Mouse (Mus musculus) G1E (cell line): ENCODE results near the gene Cox5b. TPM values are rescaled to one million over a fixed set of nuclear protein-coding genes. Genes with fewer than 3 reads are reported as not detected.

Experiments
- ATAC-seq: 2 replicates; pipeline ENCODE4 v1.8.0; 2016; ENCODE audit warnings: mild to moderate bottlenecking; ENCODE audit not compliant: insufficient number of reproducible peaks, poor library complexity, low FRiP score, severe bottlenecking; ENCODE audit errors: extremely low read depth
- DNase-seq: peaks from one replicate; pipeline ENCODE4 v3.0.0; 2012; ENCODE audit warnings: low spot score
- H3K27me3 ChIP-seq: 2 replicates; pipeline ENCODE4 v1.6.1; 2012; ENCODE audit warnings: mild to moderate bottlenecking, low read length, inconsistent platforms; ENCODE audit not compliant: insufficient read depth
- H3K36me3 ChIP-seq: replicated peaks from 2 replicates; pipeline ENCODE3; 2012; ENCODE audit warnings: mild to moderate bottlenecking, inconsistent platforms
- H3K4me1 ChIP-seq: 2 replicates; pipeline ENCODE4 v1.6.1; 2012; ENCODE audit warnings: low read depth, low read length, inconsistent platforms, mixed read lengths; ENCODE audit not compliant: insufficient read depth
- H3K4me3 ChIP-seq: 2 replicates; pipeline ENCODE4 v1.5.1; 2012; ENCODE audit warnings: low read depth, mild to moderate bottlenecking, inconsistent platforms, low read length, moderate library complexity, mixed read lengths
- H3K9me3 ChIP-seq: replicated peaks from 2 replicates; pipeline ENCODE4 v1.6.1; 2012; ENCODE audit warnings: inconsistent platforms
- CTCF ChIP-seq: IDR thresholded peaks from 2 replicates; pipeline ENCODE4 v1.5.1; 2012; ENCODE audit warnings: low read depth, low read length, inconsistent platforms, mixed read lengths
- GATA1 ChIP-seq: IDR thresholded peaks from 2 replicates; pipeline ENCODE4 v1.6.1; 2012; ENCODE audit warnings: borderline replicate concordance, low read length, inconsistent platforms, mixed read lengths
- GATA2 ChIP-seq: IDR thresholded peaks from 2 replicates; pipeline ENCODE4 v1.6.1; 2012; ENCODE audit warnings: low read depth, low read length, inconsistent platforms, borderline replicate concordance
- POLR2AphosphoS5 ChIP-seq: IDR thresholded peaks from 2 replicates; pipeline ENCODE4 v1.6.1; 2012; ENCODE audit warnings: low read depth, low read length, inconsistent platforms; ENCODE audit not compliant: insufficient replicate concordance
- TAL1 ChIP-seq: conservative IDR thresholded peaks from 2 replicates; pipeline ENCODE4 v1.6.1; 2012; ENCODE audit warnings: low read depth, low read length, inconsistent platforms, mixed read lengths
- polyA plus RNA-seq: library from polyadenylated mRNA; stranded (reverse); fragments of >175 nt; gene quantifications from 2 replicates; pipeline ENCODE4 v1.2.3, GENCODE M21; 2012
- total RNA-seq, 2 experiments: library from RNA; stranded (forward) in 1 of 2; stranded (reverse) in 1 of 2; fragments of 200-1000 nt in 1 of 2; fragments of >200 nt in 1 of 2; fragmentation: Nextera tagmentation in 1 of 2; gene quantifications; 2 replicates each; pipeline ENCODE4 v1.2.3; 2014 to 2017

Cox5b gene
- total and polyA plus RNA-seq, 3 experiments, result 316 to 1,994 (median 516) TPM

GRCm38 (mm10) chr1:36670256-36670655, 21.0 kb upstream of the Cox5b start:
- Histone ChIP-seq H3K36me3 (no peaks in the 10 kb centered on the region), H3K4me3 (no peak overlapping the region), H3K4me1 (peaks cover 3% of the 10 kb centered on the region; the same call in 1 of the 2 replicates), H3K27me3 (peaks cover 42% of the 10 kb centered on the region), H3K9me3 (no peaks in the 10 kb centered on the region)
- no peak for ATAC-seq
- TF ChIP-seq GATA2, result no peak
- no peak for TF ChIP-seq CTCF
- TF ChIP-seq GATA1, result no peak
- no peak for TF ChIP-seq TAL1
- TF ChIP-seq POLR2AphosphoS5, result no peak
- no peak for DNase-seq

DNA sequence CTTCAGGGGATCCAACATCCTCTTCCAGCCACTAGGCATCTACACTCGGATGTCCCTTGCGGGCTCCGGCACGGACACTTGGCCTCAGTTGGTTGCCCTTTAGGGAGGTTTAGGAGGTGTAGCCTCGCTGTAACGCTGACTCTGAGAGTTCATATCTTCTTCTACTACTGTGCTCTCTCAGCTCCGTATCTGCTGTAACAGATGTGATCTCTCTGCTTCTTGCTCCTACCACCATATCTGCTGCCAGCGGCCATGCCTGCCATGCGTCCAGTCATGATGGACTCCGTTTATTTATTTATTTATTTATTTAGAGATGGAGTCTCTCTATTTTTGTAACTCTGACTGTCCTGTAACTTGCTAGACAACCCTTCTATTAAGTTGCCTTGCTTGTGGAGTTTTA, 20.0 kb upstream of the Cox5b start:
- no peak overlapping the region for H3K4me3 ChIP-seq
- no peak for ATAC-seq

GRCm38 (mm10) chr1:36672648-36673350, 18.4 kb upstream of the Cox5b start:
- no peak for DNase-seq

More for the DNA sequence above, 20.0 kb upstream of the Cox5b start:
- H3K36me3 ChIP-seq, result no peaks in the 10 kb centered on the region
- H3K4me1 ChIP-seq, result no peaks in the 10 kb centered on the region
- no peaks in the 10 kb centered on the region for H3K9me3 ChIP-seq
- no peak for DNase-seq
- H3K27me3 ChIP-seq, result peaks cover 46% of the 10 kb centered on the region
- TF ChIP-seq POLR2AphosphoS5, result no peak
- TF ChIP-seq CTCF, result no peak
- TF ChIP-seq TAL1, result no peak
- TF ChIP-seq GATA2, result no peak
- no peak for TF ChIP-seq GATA1

DNA sequence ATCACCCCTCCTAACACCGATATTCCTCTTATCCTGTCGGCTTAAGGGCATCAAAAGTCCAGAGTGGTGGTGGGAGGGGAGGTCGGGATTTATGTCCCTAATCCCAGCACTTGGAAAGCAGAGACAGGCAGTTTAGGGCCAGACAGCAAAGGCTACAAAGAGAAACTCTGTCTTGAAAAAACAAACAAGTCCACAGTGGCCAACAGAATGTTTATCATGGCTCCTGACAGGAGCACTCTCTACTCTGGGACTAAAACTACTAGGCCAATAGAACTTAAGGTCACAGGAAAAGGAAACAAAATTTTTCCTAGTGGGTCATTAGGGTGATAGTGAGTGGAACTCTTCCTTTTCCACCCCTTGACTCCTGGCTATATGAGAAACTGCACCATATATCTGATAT, 16.3 kb upstream of the Cox5b start:
- no peak for DNase-seq
- H3K9me3 ChIP-seq, result no peaks in the 10 kb centered on the region
- ATAC-seq, result no peak
- no peak for TF ChIP-seq GATA1
- no peak for TF ChIP-seq CTCF
- TF ChIP-seq GATA2, result no peak
- TF ChIP-seq TAL1, result no peak
- TF ChIP-seq POLR2AphosphoS5, result no peak
- H3K4me1 ChIP-seq, result no peaks in the 10 kb centered on the region
- no peak overlapping the region for H3K4me3 ChIP-seq
- H3K27me3 ChIP-seq, result peaks cover 50% of the 10 kb centered on the region
- H3K36me3 ChIP-seq, result no peaks in the 10 kb centered on the region

More at GRCm38 (mm10) chr1:36672648-36673350, 18.4 kb upstream of the Cox5b start:
- TF ChIP-seq GATA1 (no peak), GATA2 (no peak), CTCF (no peak), TAL1 (no peak), POLR2AphosphoS5 (no peak)
- no peaks in the 10 kb centered on the region for H3K4me1 ChIP-seq
- no peak overlapping the region for H3K4me3 ChIP-seq
- H3K9me3 ChIP-seq, result no peaks in the 10 kb centered on the region
- H3K27me3 ChIP-seq, result peaks cover 50% of the 10 kb centered on the region
- no peaks in the 10 kb centered on the region for H3K36me3 ChIP-seq
- ATAC-seq, result no peak

DNA sequence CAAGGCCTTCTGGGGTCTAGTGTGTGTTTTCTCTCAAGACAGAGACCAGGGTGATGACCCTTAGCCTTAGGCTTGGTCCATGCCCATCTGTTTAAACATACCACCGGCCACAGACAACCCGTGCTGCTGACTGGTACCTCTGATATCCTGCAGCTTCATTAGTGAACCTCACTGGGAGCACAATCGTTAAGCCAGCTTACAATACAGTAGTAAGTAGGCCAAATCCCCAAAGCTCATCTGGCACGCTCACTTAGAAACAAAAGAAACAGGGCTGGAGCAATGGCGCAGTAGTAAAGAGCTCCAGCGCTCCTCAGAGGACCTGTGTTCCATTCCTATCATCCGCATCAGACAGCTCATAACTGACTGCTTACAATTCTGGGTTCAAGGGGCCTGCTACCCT, 10.4 kb upstream of the Cox5b start:
- Histone ChIP-seq H3K4me1 (no peaks in the 10 kb centered on the region), H3K27me3 (peaks cover 38% of the 10 kb centered on the region), H3K36me3 (no peaks in the 10 kb centered on the region), H3K9me3 (no peaks in the 10 kb centered on the region), H3K4me3 (no peak overlapping the region)
- DNase-seq (no peak), ATAC-seq (no peak)
- no peak for TF ChIP-seq GATA2

DNA sequence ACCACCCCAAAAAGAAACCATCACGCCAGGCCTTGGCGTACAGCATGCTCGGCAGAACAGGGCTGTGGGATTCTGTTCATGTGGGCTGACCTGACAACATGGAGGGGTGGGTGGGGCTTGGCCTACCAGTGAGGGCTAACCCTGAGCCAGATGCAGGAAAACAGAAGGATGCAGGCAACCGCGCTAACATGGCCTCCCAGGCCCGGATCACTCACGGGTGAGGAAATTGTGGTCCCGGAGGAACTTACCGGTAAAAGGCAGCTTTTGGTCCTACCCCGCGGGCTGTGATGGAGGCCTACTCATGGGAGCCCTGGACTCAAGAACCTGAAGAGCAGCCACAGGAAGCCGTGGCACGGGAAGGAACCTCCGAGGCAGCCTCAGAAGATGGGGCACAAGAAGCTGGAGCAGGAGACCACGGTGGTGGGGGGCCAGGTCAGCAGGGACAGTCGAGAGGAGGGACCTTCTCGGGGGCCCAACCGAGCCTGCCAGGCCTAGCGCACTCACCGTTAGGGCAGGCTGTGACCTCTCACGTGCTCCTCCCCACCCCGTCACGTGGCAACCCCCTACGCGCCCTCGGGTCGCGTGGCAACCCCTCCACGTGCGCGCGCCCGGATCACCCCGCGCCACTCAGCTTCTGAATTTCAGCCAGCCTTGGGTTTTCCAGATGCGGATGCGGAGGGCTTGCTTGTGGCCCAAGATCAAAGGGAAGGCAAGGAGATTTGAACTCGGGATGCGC, 8.5 kb upstream of the Cox5b start, which contains the start of gene Fam178b:
Gene Fam178b (minus strand): TSS at position 564 of the 736 bp plus-strand sequence.
- TF ChIP-seq POLR2AphosphoS5 (no peak), GATA1 (no peak), CTCF (no peak), TAL1 (no peak), GATA2 (no peak)
- Histone ChIP-seq H3K27me3 (peaks cover 30% of the 10 kb centered on the region), H3K4me1 (no peaks in the 10 kb centered on the region), H3K9me3 (no peaks in the 10 kb centered on the region), H3K4me3 (no peak within 1 kb of the TSS; the same call in 1 of the 2 replicates), H3K36me3 (no peaks in the 10 kb centered on the region)
- DNase-seq, result no peak
- ATAC-seq, result no peak
